Mouse (Mus musculus) erythroblast, adult 5-6 weeks (primary cell): ENCODE data around the gene Spry2. TPM values are rescaled to one million over a fixed set of nuclear protein-coding genes. Genes with fewer than 3 reads are reported as not detected.

ENCODE experiments used
- ATAC-seq: replicated peaks from 2 replicates; pipeline ENCODE4 v1.8.0; 2016; ENCODE audit warnings: moderate number of reproducible peaks, mild to moderate bottlenecking, moderate TSS enrichment, inconsistent platforms; ENCODE audit not compliant: poor library complexity, low FRiP score, severe bottlenecking
- total RNA-seq, 2 experiments: library from RNA; stranded (forward) in 1 of 2; stranded (reverse) in 1 of 2; fragments of 150-400 nt in 1 of 2; fragments of 200-764, 138-1000 nt in 1 of 2; gene quantifications; 2 replicates each; pipeline versions ENCODE4 v1.2.3 to v1.2.4; 2015 to 2017; ENCODE audit warnings: low replicate concordance in 2 of 2

The Spry2 gene
- 2.5 and 3.7 TPM in 2 replicates for total RNA-seq (2015; ENCODE audit: low replicate concordance)
- total RNA-seq (2017; ENCODE audit: low replicate concordance), result 1.8 and 2.8 TPM in 2 replicates

GRCm38 (mm10) chr14:105896791-105897568, at the start of gene Spry2:
Spry2 (minus strand) TSS chr14:105896819.
- no peak for ATAC-seq

- no peak for ATAC-seq
Measured at GRCm38 (mm10) chr14:105941353-105941752, 44.7 kb upstream of the Spry2 start.

- ATAC-seq, result no peak
Measured at GRCm38 (mm10) chr14:105926726-105927125, 30.1 kb upstream of the Spry2 start.

DNA sequence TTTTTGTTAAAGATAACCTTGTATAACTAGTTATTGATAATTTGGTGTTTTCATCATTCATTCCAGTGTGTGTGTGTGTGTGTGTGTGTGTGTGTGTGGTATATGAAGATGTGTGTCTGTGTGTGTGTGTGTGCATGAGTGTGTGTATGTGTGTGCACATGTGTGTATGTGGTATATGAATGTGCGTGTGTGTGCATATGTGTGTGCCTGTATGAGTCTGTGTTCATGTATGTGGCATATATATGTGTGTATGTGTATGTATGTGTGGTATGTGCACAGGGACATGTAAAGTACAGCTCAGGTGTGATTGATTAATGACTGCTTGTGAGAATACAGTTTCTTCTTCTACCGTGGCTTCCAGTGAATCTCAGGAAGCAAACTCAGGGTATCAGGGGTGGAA, 28.7 kb upstream of the Spry2 start:
- ATAC-seq, result no peak

DNA sequence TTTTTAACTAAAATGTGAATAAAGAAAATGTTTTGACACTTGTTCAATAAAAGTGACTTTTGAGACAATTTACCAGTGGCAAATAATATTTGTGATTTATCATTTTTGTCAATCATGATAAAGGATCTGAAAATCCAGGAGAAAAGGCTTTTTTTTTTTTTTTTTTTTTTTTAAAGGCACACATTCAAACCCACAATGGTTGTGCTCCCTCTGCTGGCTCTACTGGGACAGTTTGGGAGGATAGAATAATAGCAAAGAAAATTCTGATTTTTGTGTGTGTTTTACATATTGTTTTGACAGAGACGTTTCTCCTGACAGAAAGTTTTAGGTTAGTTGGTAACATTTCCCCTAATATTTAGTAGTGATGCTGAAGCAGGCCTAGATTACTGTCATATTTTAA, 28.1 kb upstream of the Spry2 start:
- no peak for ATAC-seq

DNA sequence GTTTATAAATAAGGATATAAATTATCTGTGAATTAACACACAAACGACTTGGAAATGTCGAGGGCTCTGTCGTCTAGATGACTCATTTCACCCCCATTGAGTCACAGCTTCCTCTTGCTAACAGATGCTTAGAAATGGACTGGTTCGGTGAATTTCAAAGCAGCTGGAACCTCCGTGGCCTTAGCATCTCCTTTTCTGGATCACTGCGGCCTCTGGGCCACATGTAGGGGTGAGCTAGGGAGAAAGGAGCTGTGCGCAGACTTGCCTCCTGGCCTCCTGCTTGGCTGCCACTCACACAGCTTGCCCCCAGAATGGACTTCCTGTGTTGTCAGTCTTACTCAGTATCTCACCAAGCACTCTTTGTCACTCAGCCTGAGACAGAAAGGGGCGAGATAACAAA, 26.3 kb upstream of the Spry2 start:
- ATAC-seq, result no peak

- ATAC-seq, result no peak
Measured at GRCm38 (mm10) chr14:105922427-105922826, 25.8 kb upstream of the Spry2 start.

DNA sequence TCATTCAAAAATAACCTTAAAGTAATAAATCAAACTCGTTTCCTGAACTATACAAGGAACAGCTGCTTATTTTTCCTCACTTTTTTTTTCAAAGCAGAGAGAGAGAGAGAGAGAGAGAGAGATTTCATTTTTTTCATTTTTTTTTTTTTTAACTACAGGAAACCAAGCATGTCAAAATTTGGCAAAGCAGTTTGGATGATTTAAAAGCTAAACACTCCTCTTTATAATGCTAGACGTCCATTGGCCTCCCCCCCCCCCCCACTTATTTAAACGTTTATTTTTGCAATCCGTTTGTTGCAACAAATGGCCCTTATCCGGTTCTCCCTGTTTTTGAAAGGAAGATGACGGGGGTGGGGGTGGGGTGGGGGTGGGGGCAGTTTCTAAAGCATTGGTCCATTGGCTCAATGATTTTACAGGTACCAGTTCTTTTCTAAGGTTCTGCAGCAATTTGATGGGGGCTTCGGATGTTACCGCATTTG, 24.6 kb upstream of the Spry2 start:
- ATAC-seq, result no peak

- ATAC-seq, result no peak
Measured at GRCm38 (mm10) chr14:105920395-105921216, 24.0 kb upstream of the Spry2 start.

DNA sequence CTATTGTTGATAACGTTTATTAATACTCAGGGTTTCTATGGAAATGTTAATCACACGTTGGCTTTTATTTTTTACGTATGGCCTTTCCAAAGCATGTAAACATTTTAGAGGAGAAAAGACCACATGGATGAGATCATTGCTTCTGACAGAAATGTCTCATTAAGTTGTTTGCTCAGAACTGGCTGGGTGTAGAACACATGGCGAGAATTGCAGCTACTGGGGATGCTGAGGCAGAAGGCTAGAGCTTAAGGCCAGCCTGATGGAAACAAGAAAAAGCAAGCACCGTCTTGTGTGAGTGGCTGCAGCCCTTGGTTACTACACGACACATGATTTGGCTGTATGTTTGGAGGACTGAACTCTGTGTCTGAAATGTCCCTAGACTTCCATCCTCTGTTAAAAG, 10.6 kb upstream of the Spry2 start:
- ATAC-seq, result no peak

- no peak for ATAC-seq
Measured at GRCm38 (mm10) chr14:105905935-105906334, 9.3 kb upstream of the Spry2 start.

DNA sequence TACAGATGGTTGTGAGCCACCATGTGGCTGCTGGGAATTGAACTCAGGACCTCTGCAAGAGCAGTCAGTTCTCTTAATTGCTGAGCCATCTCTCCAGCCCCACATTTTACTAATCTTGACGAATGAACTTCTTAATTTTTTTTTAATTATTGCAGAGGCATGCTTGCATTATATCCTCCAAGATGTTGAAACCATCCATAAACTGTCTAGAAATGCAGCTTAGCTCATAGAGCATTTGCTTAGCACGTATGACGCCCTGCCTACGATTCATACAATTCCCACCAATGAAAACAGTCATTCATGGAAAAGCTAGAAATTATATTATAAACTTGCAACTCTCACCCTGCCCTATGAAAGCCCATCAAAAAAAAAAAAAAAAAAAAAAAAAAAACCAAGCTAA, 8.9 kb upstream of the Spry2 start:
- no peak for ATAC-seq

GRCm38 (mm10) chr14:105902807-105903206, 6.2 kb upstream of the Spry2 start:
- no peak for ATAC-seq

DNA sequence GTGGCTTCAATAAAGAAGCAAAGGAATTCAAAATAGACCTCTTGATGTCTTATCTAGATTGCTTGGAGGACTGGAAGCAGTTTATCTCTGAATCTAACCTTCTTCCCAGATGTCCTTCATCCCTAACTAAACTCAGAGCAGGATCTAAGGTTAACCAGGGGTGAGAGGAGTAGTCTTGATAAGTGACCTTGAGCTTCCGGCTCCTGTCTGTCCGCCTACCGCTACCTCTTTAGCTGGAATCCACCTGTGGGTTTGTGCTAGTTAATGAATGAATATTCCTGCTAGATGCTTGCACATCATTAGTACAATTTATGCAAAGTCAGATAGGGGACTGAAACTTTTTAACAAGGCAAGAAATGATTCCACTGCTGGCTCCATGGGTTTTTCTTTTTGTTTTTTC, 4.2 kb upstream of the Spry2 start:
- no peak for ATAC-seq

- no peak for ATAC-seq
Measured at GRCm38 (mm10) chr14:105899116-105899515, 2.5 kb upstream of the Spry2 start.

DNA sequence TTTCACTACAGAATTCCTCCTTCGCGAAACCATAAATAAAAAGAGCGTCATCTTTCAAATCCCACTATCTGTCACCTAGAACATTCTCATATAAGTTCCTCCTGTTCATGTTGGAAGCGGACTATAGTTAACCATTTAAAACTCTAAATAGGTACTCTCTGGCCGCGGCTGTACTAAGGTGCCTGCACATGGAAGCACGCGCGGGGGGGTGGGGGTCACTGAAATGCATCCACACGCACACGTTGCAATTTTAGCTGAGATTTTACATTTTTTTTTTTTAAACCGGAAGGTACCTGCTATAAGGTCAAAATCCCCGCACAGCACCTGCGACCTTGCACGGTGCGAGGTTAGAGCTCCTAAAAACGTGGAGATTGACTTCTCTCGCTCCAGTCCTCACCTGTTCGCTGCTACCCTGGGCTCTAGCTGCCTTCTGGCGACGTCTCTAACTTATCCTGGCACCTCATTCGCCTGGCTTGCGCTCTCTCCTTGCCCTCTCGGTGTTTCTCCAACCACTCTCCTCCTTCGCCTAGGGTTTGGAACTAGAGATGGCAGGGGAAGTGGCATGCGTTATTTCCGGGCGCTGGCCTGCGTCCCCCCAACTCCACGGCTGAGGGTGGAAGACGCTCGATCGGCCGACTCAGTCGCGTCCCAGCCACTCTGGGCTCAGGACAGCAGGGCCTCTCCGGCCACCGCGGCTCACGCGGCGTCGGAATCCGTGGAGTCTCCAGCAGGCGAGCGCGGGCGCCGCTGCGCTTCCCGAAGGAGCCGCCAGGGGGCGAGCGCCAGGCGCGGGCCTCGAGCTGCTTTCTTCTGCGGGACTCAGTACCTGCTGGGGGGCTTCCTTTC, 1.9 kb upstream of the Spry2 start:
- ATAC-seq, result no peak

- no peak for ATAC-seq
Measured at GRCm38 (mm10) chr14:105897569-105898101, 1.0 kb upstream of the Spry2 start.

- no peak for ATAC-seq
Measured at GRCm38 (mm10) chr14:105895961-105896651, 513 bp downstream of the Spry2 start.
